Mouse (Mus musculus) left cerebral cortex, postnatal 25 days (tissue): ENCODE data around the gene 4922502D21Rik. TPM values are rescaled to one million over a fixed set of nuclear protein-coding genes. Genes with fewer than 3 reads are reported as not detected.

Source experiments
- DNase-seq, 2 experiments: peaks; one replicate each; pipeline ENCODE4 v3.0.0; 2022; ENCODE audit warnings: low spot score in 2 of 2, mixed read lengths in 1 of 2
- intact Hi-C: fragments of 180-260 bp; cut with DNase I; formaldehyde crosslinking; loops from one replicate; pipeline ENCODE4 v1.15.1; 2025
- total RNA-seq, 2 experiments: library from RNA; stranded (reverse); gene quantifications; 2 replicates each; pipeline ENCODE4 v1.2.3; 2021

4922502D21Rik gene
- total RNA-seq, 2 experiments from 2014 or later: not detected

DNA sequence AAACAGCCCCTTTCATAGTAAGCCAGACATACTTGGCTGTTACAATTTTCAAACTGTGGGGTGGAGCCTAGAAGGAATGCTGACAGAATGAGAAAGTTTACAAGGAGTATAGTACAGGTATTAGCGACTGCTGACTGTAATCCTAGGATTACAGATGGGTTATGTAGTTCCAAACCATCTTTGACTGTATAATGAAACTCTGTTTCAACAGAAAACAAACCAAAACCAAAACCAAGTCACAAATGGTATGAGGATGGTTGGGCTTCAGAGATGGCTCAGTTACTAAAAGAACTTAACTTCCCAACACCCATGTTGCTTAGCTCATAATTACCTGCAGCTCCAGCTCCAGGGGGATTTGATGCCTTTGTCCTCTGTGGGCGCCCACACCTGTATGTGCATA is 15.1 kb downstream of the 4922502D21Rik start:
- DNase-seq: no peak
- intact Hi-C loops: no loop called here

DNA sequence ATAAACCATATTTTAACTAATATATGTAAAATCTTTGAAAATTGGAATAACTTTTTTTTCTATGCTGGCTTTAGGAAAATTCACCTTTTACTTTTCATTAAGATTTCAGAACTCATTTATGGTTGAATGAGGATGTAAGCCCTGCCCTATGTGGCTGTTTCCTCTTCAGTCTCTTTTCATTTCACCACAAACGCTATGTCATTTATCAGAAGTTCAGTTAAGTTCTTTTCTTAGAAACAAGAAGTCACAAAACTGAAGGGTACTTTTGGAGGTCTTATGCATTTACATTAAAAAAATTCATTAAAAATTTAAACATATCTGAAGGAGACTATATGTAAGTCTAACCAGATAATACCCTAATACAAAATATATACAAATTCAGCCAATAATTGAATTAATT is 15.9 kb downstream of the 4922502D21Rik start:
- intact Hi-C loops: no loop called here
- DNase-seq: no peak

DNA sequence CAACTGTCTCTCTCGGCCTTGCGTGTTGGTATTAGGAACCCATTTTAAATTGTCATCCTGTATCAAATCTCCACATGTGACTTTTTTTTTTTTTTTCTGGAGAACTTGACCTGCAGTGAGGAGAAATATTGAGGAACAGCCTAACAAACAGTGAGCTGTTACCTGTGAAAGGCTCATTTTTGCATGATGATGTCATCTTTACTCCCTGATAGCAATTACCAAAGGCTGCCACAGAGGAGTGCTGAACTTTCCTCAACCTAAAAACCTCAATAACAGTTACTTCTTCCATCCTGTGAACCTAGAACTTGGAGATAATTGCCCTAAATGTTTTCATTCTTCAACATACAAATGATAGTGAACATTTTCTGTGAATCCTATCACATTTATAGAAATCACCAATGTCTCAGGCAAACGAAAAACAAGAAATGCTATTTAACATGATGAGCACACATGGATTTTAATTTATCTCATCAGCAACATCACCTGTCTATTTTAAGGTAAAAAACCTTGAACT is 16.9 kb downstream of the 4922502D21Rik start:
- DNase-seq: no peak
- intact Hi-C loops: no loop called here

DNA sequence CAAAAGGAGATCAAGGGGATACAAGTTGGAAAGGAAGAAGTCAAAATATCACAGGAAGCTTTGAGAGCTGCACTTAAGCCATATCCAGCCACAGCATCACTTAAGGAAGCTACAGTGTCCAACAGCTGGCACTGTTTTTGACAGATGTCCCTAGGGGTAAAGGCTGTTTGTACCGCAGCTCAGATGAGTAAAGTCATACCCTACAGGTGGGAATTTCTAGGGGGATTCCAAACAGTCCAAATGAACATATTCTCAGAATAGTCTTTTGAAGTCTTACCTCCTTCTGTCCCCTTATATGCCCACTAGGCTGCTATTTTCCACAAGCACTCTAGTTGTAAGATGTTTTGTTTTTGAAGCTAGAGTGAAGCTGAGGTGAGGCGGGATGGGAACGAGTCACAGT is 19.1 kb downstream of the 4922502D21Rik start:
- DNase-seq: no peak
- intact Hi-C loops: no loop called here

DNA sequence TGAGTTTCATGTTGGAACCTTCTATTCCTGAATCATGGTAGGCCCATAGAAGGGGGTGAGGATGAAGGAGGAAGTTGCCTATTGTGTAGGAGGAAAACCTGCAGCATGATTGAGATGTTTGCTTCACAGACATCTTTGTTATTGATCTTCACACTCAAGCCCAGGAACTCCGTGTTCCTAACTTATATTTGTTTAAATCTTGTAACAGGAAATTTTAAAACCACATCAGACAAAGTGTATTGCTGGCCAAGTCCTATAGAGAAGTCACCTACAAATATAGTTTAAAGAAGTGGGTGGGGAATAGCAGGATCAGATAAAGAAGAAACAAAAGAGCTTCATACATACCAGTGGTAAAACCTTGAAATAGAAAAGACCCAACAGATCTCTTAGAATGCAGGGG is 27.4 kb downstream of the 4922502D21Rik start:
- no peak for DNase-seq
- intact Hi-C loops: no loop called here

DNA sequence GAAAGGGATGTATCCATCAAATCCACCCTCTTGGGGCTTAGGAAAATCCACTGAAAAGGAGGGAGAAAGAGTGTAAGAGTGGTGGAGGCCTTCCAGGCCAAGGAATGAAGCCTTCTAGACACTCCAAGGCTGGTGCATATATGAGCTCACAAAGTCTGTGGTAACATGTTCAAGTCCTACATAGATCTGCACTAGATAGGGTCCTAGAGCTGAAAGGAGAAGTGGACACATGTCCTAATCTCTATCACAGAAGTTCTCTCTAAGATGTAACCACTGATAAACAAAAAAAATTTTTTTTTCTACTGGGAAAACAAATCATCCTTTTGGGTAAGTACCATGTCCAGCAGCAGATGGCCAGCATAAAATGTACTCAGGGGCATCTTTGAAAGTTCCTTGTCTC is 42.9 kb downstream of the 4922502D21Rik start:
- intact Hi-C loops: no loop called here
- DNase-seq: no peak

DNA sequence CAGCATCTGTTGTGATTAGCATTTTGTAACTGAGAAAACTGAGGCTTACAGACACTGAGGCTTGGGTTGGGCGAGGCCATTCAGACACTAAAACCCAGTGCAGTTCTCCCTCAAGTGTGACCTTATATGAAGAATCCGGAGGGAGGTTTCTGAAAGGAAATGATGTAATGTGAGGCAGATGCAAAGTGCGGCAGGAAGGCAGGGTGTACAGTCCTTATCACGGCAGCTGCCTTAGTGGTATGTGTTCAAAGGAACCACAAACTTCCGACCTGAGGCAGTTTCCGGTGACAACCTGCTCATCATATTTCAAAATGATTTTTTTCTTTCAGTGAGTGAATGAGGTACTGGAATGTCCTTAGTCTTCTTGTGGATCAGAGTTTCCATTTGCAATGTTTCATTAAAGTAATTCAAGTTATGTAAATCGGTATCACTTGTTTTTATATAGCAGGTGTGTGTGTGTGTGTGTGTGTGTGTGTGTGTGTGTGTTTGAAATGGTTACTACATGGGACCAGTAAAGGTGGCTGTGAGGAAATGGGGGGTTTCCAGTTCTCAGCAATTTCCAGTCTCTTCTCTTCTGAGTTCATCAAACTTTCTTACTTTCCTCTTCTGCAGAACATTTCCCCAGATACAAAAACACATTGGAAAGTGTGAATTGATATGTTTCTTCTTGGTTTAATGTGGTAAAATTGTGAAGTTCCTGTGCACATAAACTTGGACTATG is 47.1 kb downstream of the 4922502D21Rik start:
- intact Hi-C loops: no loop called here
- DNase-seq: no peak

DNA sequence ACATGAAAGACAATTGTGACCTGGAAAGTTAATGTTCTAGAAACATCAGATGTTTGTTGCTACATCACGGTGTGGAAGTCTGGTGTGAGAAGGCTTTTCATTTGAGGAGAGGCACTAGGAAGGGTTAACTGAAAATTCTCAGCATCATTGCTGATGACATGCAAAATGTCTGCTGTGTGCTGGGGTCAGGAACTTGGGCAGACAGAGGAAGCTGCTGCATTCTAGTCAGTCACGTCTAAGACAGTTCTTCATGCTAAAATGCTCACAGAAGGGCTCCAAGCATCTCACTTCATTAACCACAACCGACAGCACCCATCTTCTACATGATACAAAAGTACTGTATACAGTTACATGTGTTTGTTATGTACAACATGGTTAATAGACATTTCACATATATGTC is 48.3 kb downstream of the 4922502D21Rik start:
- intact Hi-C loops: no loop called here
- no peak for DNase-seq

DNA sequence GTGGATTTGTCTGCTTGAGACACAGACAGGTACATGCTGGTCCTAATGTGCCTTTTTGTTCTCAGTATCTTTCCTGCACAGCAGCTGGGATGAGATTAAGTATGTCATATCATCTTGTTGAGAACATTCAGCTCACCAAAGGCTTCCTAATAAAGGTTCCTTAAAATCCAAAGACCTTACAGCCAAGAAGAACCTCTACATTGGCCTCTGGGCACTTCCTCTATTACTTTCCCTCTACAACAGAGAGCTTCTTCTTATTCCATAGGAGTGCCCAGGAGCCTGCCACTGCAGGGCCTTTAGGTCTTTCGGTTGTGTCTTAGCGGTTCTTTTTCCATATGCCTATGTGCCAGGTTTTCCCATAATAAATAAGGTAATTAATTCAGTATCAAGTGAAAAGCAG is 55.1 kb downstream of the 4922502D21Rik start:
- no peak for DNase-seq
- intact Hi-C loops: no loop called here

DNA sequence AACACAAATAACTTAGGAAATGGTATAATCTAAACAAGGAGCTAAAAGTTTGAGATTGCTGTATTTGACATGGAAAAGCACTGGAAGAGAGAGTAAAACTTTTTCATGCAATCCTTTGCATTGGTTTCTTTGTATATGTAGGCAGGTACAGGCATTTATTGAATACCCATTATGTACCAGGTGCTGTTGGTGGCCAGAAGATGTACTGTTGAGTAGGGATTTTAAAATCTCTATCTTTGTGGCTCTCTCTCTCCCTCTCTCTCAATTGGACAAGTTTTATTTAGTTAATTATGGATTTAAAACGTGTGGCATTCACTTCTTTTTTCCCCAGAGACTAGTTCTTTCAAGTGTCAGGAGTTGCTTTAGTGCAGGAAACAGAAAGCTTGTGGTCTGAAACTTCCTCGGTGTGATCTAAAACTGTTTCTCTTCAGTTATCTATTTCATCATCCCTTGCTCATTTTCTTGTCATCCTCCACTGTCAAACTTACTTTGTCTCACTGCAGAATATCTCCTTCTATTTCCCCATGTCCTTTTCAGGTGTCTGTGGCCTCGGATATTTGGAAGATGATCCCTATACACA is 55.9 kb downstream of the 4922502D21Rik start:
- DNase-seq: no peak
- intact Hi-C loops: no loop called here

DNA sequence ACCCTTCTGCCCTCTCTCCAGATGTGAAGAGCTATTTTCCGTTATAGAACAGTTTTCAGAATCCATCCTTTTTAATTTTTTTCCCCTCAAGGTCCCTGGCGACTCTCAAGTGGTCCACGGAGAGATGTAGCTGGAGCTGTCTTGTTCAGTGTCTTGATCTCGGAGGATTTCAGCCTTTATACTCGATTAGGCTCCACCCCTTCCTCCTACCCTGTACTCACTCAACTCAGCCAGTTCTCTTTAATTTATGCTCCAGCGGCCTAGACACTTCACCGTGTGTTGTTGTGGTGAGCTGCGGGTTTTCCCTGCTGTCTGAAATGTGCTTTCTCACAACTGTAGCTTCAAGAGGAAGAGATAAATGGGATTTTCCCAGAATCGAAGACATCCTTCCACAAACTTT is 56.4 kb downstream of the 4922502D21Rik start, which contains the start of gene Cd69:
Gene Cd69 (minus strand): TSS at position 217 of the 400 bp plus-strand sequence.
- no peak for DNase-seq
- intact Hi-C loops: no loop called here

DNA sequence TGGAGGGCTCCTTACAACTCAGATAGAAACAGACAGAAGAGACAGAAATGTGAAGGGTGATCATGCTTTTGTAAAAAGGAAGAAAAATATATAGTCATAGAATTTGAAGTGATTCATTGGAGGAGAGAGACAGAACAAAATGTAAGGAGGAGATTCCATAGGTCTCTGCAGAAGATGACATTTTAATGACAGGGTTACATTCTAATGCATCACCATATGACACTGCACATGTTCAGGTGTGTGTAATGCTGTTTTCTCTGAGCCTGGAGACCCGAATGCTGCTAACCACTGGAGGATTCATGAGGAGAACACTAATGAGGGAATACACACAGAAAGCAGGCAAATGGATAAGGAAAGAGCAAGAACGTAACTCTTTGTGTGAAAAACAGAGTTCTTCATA is 57.1 kb downstream of the 4922502D21Rik start:
- DNase-seq: no peak
- intact Hi-C loops: no loop called here

DNA sequence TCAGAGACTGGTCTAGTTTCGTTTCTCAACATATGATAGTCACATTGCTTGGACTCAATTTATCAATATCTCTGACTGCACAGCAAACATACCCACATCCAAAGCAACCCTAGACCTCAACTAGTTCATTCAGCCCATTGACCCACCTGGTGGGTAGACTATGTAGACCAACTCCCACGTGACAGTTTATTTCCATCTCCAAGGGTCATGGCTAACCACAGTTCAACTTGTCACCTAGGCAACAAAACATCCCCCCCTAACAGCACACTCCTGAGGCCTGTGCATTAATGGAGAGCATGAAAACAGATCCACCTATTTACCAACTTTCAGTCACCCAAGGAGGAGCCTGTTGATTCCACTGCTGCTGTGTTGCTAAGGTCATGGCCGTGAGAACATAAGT is 57.9 kb downstream of the 4922502D21Rik start:
- intact Hi-C loops: no loop called here
- no peak for DNase-seq

Other genes with a start within 250 kb of the 4922502D21Rik start
- gene Clec2e, start 230.9 kb downstream of the 4922502D21Rik start, total RNA-seq: not detected
- 1 to 10 TPM; 6.4 to 7.2 TPM for gene Clec2d, start 151.2 kb downstream of the 4922502D21Rik start, total RNA-seq
- not detected for gene Cd69, start 56.4 kb downstream of the 4922502D21Rik start, total RNA-seq
- gene Clec12a, start 10.9 kb upstream of the 4922502D21Rik start, total RNA-seq: under 1 TPM in 1 of 2 experiments, not detected in 1; 0.28 TPM
- gene Clec12b, start 54.1 kb upstream of the 4922502D21Rik start, total RNA-seq: not detected
- gene Clec1b, start 65.5 kb upstream of the 4922502D21Rik start, total RNA-seq: not detected
- gene Clec9a, start 77.1 kb upstream of the 4922502D21Rik start, total RNA-seq: not detected
- gene Clec1a, start 120.2 kb upstream of the 4922502D21Rik start, total RNA-seq: under 1 TPM; 0.66 to 0.85 TPM
- not detected for gene Olr1, start 175.4 kb upstream of the 4922502D21Rik start, total RNA-seq
- not detected for gene Tmem52b, start 180.8 kb upstream of the 4922502D21Rik start, total RNA-seq
- 100 to 1,000 TPM; 690 to 697 TPM for gene Gabarapl1, start 201.4 kb upstream of the 4922502D21Rik start, total RNA-seq
- gene Klre1, start 246.1 kb upstream of the 4922502D21Rik start, total RNA-seq: not detected